Mouse (Mus musculus): ENCODE measurements around the gene Aamdc.

DNA sequence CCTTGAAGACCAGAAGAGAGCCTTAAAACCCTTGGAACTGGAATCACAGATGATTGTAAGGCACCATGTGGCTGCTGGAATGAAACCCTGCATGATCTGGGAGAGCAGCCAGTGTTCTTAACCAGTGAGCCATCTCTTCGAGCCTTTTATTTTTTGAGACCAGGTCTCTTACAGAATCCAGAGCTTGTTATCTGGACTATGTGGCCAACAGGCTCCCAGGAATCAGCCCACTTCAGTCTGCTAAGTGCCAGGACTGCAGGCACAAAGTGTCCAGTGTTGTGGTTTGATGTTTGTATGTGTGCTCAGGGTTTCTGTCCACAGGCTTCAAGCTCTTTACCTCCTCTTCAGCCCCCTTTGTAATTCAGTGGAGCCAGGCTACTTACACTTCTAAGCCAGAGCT, 64.5 kb downstream of the Aamdc start:
- TF ChIP-seq POLR2A (IDR thresholded peaks at IDR 0.05; ENCODE audit: control insufficient read depth, low read depth, low read length), result no peak
- no peak for TF ChIP-seq CTCF (IDR thresholded peaks at IDR 0.05; ENCODE audit: control insufficient read depth, insufficient read depth, insufficient replicate concordance, low read depth, low read length)

Data from testis, adult 2 months (tissue).